Mouse (Mus musculus) urinary bladder, adult 18-20 months (tissue): ENCODE results near the gene Pcsk2.
A peak's percentile ranks its signal among the peaks of the same experiment; 100 is the strongest.

Experiments
- DNase-seq, 2 experiments: peaks; one replicate each; pipeline ENCODE4 v3.0.0; 2022; ENCODE audit warnings: low spot score in 2 of 2, mixed read lengths in 2 of 2

The Pcsk2 gene

DNA sequence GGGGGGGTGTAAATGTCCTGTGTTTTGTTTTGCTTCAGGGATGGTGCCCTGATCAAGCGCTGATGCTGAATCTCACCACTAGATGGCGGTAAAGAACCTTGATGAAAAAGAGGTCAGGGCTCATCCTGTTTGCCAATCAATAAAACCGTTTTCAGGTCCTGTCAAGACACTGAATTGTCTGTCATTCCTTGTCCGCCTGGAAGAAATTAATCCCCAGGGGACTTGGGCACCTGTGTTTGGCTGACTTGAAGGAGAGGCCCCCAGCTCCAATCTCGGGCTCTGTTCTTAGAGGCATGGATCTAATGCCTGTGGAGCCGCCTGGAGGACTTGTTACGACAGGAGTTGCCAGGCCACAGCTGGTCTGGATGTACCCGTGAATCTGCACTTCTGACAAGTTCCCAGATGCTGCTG, 291.3 kb downstream of the Pcsk2 start:
- peak; percentile 54 to 57 for DNase-seq

GRCm38 (mm10) chr2:143838698-143839097, 292.7 kb downstream of the Pcsk2 start:
- DNase-seq, result peak in 1 of 2 experiments; percentile 30

DNA sequence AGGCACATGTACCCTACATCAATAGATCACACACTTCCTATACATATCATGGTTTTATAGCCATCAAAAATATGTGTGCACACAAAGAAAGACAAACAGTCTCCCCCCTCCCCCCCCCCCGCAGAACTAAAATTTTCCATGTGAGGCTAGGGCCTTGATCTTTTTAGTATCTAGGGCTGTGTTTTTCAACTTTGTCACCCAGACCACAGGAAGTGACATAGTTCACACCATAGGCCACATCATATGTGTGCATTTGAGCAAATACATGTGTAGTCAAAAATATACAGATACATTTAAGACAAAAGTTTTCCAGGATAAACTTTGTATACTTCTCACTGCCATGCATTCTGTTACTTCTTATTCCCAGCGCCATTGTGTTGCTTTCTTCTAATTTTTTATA, 293.5 kb downstream of the Pcsk2 start:
- no peak for DNase-seq

DNA sequence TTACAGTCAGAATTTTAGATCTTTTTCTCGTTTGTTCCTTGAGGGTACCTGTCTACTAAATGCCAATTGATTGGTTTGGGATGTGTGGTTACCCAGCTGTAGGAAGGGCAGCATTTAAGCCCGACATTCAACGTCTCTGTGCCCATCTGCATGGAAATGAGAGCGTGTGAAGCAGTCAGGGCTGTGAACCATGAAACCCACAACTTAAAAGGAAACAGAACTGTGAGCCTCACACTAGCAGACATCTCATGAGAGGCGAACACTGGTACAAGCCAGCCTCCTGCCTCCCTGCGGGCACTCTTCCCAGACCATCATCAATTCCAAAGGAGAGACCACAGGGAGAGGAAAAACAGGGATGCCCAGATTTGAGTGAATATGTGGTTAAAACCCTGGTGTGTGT, 294.9 kb downstream of the Pcsk2 start:
- DNase-seq, result no peak

- no peak for DNase-seq
These were observed 295.6 kb downstream of the Pcsk2 start for GRCm38 (mm10) chr2:143841536-143841935.

- no peak for DNase-seq
These were observed 298.8 kb downstream of the Pcsk2 start for GRCm38 (mm10) chr2:143844779-143845178.

GRCm38 (mm10) chr2:143846799-143847198, 300.8 kb downstream of the Pcsk2 start:
- peak in 1 of 2 experiments; percentile 25 for DNase-seq

DNA sequence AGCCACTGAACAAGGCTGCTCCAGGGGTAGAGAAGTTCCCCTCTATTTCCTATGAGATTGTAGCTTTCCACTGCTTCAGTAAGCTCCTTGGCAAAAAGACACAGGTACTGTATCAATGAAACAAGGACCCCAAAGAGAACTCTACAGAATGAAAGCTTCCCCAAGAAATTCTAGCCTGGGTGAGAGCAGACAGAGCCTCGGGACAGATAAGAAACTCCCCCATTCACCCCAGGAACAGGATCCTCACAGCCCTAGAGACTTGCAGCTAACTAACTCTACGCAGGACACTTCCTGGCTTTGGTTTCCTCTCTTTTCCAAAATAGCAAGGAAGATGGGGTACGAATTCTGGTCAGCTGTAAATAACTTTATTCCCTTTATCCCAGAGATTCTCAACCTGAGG, 301.3 kb downstream of the Pcsk2 start:
- no peak for DNase-seq

GRCm38 (mm10) chr2:143851354-143852221, 305.6 kb downstream of the Pcsk2 start:
- DNase-seq, result no peak

DNA sequence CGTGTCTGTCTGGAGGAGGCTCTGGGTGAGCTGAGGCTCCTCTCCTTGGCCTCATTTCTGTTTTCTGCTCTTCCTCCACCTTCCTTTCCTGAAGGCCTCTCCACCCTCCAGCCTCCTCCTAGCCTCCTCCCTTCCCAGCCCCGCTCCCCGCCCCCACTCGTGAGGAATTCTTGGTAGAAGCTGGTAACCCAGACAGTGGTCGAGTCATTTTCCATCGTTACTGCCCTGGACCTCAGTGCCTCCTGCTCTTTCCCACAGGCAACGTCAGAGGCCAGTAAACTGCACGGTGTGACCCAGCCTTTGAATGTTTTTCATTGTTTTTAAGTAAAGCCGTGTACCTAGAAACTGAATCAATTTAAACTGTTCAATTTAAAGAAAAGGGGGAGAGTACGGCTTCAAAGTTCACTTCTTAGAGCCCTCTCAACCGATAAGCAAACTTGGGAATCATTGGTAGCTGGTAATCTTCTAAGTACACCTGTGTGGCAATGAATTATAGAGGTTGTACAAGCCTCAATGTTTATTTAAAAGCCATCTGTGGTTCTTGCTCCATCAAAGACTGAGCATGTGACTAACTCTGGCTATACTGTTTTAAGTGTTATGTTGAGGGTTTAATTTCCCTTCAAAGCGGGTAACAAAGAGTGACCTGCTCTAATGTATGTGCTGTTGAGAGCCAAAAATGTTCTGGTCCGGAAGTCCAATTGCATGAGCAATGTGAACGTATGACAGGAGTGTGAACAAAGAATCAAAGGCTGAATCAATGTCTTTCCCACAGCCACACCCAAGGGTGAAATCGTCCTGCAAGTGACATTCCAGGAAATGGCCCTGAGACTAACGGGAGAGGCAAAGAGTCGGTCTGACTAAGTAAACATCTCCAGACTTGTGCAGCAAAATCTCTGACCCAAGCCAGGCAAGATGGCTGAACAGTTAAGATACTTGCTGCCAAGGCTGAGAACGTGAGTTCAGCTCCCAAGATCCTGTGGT, 306.6 kb downstream of the Pcsk2 start:
- no peak for DNase-seq

GRCm38 (mm10) chr2:143853447-143853846, 307.5 kb downstream of the Pcsk2 start:
- no peak for DNase-seq

- DNase-seq, result no peak
These were observed 313.2 kb downstream of the Pcsk2 start for GRCm38 (mm10) chr2:143859166-143859565.

- DNase-seq, result peak in 1 of 2 experiments; percentile 43
These were observed 316.7 kb downstream of the Pcsk2 start, which contains the start of gene Bfsp1 for GRCm38 (mm10) chr2:143862484-143863231. TSS of gene Bfsp1 (minus strand) at chr2:143863173.

DNA sequence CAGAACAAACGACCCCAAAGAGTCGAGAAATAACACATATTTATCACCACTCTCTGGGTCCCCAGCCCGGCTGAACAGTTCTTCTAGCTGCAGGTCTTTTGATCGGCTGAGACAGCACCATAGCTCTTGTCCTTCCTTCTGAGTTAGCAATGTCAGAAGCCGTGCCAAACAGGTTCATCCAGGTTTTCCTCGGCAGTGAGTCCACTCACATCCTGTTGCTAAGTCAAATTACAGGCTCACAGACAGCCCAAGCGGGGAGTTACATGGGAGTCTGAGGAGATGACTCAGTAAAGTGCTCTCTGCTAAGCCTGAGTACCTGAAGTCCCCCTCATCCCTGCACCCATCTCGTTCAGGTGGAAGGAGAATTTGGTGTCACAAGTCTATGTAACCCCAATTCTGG, 318.6 kb downstream of the Pcsk2 start:
- peak in 1 of 2 experiments; percentile 65 for DNase-seq
